Mouse (Mus musculus) midbrain, embryonic 13.5 days (tissue): Measurements from ENCODE around the gene Fcrls. TPM values are rescaled to one million over a fixed set of nuclear protein-coding genes. Genes with fewer than 3 reads are reported as not detected.

Experiments
- ATAC-seq: fragments of 200-750 bp; cut with Nextera tagmentation; 2 replicates; pipeline ENCODE4 v1.8.0; 2017; ENCODE audit warnings: mild to moderate bottlenecking, moderate TSS enrichment, moderate library complexity
- H3K27ac ChIP-seq: fragments of 300-500 bp; sonication (generic); 2 replicates; pipeline ENCODE4 v1.5.1; 2015; ENCODE audit warnings: inconsistent platforms, mild to moderate bottlenecking, moderate library complexity
- H3K27me3 ChIP-seq: fragments of 300-500 bp; sonication (generic); 2 replicates; pipeline ENCODE4 v1.6.1; 2015; ENCODE audit warnings: mild to moderate bottlenecking, inconsistent platforms
- H3K36me3 ChIP-seq: fragments of 300-500 bp; sonication (generic); 2 replicates; pipeline ENCODE4 v1.6.1; 2015; ENCODE audit warnings: mild to moderate bottlenecking, inconsistent platforms
- H3K4me1 ChIP-seq: fragments of 300-500 bp; sonication (generic); replicated peaks from 2 replicates; pipeline ENCODE4 v1.6.1; 2015; ENCODE audit warnings: inconsistent platforms
- H3K4me2 ChIP-seq: fragments of 300-500 bp; sonication (generic); replicated peaks from 2 replicates; pipeline ENCODE4 v1.6.1; 2015; ENCODE audit warnings: moderate library complexity, mild to moderate bottlenecking, inconsistent platforms
- H3K4me3 ChIP-seq: fragments of 300-500 bp; sonication (generic); replicated peaks from 2 replicates; pipeline ENCODE4 v1.5.1; 2015; ENCODE audit warnings: mild to moderate bottlenecking, inconsistent platforms
- H3K9ac ChIP-seq: fragments of 300-500 bp; sonication (generic); replicated peaks from 2 replicates; pipeline ENCODE4 v1.6.1; 2015; ENCODE audit warnings: mild to moderate bottlenecking, inconsistent platforms
- H3K9me3 ChIP-seq: fragments of 300-500 bp; sonication (generic); 2 replicates; pipeline ENCODE4 v1.6.1; 2016; ENCODE audit warnings: mild to moderate bottlenecking, inconsistent platforms
- WGBS: fragments of 180-500 bp; shearing (Covaris S2); methylation state at CpG from one replicate; pipeline ENCODE4 v1.1.7; 2015; 5-methylcytosine and 5-hydroxymethylcytosine counted together
- polyA plus RNA-seq: library from polyadenylated mRNA; unstranded; fragments of >200 nt; fragmentation: Nextera tagmentation; extraction: Ambion mirVana; gene quantifications from 2 replicates; pipeline ENCODE4 v1.2.1, GENCODE M21; 2015

The Fcrls gene
- polyA plus RNA-seq, result 7.2 and 8.1 TPM in 2 replicates

DNA sequence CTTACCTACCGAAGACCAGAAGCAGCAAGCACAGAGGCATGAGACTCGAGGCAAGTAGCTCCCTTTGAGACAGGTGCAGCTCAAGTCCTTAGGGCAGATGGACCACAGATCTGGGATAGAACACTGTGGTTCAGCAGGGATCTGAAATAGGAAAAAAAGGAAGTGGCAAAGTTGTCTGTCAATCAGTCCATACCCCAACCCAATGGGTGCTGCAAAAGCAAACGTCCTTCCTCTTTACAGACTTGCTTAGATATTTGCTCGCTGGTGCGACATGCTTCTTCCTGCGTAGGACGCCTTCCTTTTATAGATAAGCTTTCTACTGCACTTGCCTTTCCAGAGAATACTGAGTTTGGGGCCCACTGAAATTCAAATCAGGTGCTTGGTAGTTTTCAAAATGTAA is at the start of gene Fcrls:
Gene Fcrls, minus strand, starts transcription at position 303 of the 400 bp plus-strand sequence.
- Histone ChIP-seq H3K27ac (no peak within 1 kb of the TSS), H3K27me3 (no peaks in the 10 kb centered on the region), H3K9me3 (no peaks in the 10 kb centered on the region), H3K4me3 (no peak within 1 kb of the TSS), H3K4me2 (no peak within 1 kb of the TSS), H3K36me3 (no peaks in the 10 kb centered on the region), H3K4me1 (no peaks in the 10 kb centered on the region), H3K9ac (no peak within 1 kb of the TSS)
- no peak for ATAC-seq
- 91% methylated on average over 7 of the region's 7 CpGs for WGBS

DNA sequence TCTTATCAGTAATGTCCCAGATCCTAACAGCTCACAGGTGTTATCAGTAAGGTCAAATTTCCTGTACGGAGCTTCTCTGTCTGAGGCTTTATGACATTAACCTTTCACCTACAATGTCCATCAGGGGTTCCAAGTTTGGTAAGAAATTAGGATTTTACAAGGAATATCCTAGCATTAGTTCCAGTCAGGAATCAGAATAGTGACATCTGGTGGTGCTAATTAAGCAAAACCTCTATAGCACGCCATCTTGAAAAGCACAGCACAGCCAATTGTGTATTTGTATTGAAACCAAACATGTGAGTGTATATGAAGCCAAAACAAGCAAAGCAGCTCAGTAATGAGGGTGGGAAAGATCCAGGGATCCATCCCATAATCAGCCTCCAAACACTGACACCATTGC is 46.4 kb upstream of the Fcrls start:
- Histone ChIP-seq H3K4me1 (no peaks in the 10 kb centered on the region), H3K4me3 (no peak overlapping the region), H3K9me3 (no peaks in the 10 kb centered on the region), H3K9ac (no peak overlapping the region), H3K27ac (no peak overlapping the region), H3K27me3 (no peaks in the 10 kb centered on the region), H3K4me2 (no peak overlapping the region), H3K36me3 (no peaks in the 10 kb centered on the region)
- ATAC-seq, result no peak
- WGBS, result 84% methylated on average over 2 of the region's 2 CpGs

DNA sequence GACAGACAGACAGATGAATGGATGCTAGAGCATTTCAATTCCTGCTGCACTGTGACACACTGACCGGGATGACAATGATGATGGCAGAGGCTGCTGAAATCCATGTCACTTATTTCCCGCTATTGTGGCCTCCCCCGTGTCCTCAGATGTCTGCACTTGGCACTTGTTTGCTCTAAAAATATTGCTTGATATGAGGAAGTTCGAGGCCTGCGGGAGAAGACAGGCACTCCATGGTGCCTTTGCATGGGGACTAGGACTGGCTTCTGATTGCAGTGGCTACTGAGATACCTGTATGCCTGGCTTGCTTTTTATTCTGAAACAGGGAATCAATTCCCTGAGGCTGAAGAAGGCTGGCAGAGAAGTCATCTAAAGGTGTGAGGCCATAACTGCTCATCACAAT is 36.4 kb upstream of the Fcrls start:
- Histone ChIP-seq H3K27ac (no peak overlapping the region), H3K27me3 (no peaks in the 10 kb centered on the region), H3K36me3 (no peaks in the 10 kb centered on the region), H3K4me1 (no peaks in the 10 kb centered on the region), H3K4me2 (no peak overlapping the region), H3K4me3 (no peak overlapping the region), H3K9me3 (no peaks in the 10 kb centered on the region), H3K9ac (no peak overlapping the region)
- no peak for ATAC-seq
- 93% methylated on average over 5 of the region's 5 CpGs for WGBS

DNA sequence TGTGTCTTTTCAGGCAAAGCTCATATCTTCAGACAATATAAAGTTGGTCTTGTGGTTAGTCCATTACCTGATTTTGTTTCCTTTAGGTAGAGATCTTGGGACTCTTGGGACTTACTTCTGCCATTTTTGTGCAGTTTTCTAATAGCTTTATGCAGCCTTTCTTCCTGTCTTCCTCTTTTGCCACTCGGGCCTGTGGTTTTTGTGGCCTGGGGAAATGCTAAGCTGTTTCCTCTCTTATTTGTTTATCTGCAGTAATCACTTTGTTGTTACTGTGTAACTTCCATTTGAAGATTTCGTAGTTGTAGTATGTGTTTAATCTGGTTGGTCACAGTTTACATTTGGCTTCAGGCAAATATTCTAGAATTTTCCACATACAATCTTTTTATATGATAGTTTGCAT is 10.8 kb upstream of the Fcrls start:
- no peak overlapping the region for H3K9ac ChIP-seq
- no peaks in the 10 kb centered on the region for H3K4me1 ChIP-seq
- no peaks in the 10 kb centered on the region for H3K27me3 ChIP-seq
- no peak overlapping the region for H3K27ac ChIP-seq
- H3K9me3 ChIP-seq, result no peaks in the 10 kb centered on the region
- H3K4me3 ChIP-seq, result no peak overlapping the region
- no peak for ATAC-seq
- no peak overlapping the region for H3K4me2 ChIP-seq
- no peaks in the 10 kb centered on the region for H3K36me3 ChIP-seq
- 85% methylated on average over 2 of the region's 2 CpGs for WGBS

DNA sequence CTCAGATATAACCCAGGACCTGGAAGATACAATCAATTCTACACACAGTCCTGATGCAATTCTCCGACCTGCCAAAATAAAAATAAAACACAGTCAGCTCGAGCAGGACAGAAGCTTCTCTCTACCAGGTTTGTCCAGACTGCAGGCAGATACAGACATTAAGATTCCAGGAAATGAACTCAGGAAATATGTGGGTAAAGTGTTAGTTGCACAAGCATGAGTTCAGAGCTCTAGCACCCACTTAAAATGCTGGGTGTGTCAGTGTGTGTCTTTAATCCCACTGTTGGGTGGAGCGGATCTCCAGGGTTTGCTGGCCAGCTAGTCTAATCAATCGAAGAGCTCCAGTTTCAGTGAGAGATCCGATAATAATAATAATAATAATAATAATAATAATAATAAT is 3.0 kb upstream of the Fcrls start:
- Histone ChIP-seq H3K9ac (no peak overlapping the region), H3K9me3 (no peaks in the 10 kb centered on the region), H3K4me2 (no peak overlapping the region), H3K4me1 (no peaks in the 10 kb centered on the region), H3K4me3 (no peak overlapping the region), H3K36me3 (no peaks in the 10 kb centered on the region), H3K27me3 (no peaks in the 10 kb centered on the region), H3K27ac (no peak overlapping the region)
- WGBS, result 85% methylated on average over 5 of the region's 5 CpGs
- no peak for ATAC-seq

DNA sequence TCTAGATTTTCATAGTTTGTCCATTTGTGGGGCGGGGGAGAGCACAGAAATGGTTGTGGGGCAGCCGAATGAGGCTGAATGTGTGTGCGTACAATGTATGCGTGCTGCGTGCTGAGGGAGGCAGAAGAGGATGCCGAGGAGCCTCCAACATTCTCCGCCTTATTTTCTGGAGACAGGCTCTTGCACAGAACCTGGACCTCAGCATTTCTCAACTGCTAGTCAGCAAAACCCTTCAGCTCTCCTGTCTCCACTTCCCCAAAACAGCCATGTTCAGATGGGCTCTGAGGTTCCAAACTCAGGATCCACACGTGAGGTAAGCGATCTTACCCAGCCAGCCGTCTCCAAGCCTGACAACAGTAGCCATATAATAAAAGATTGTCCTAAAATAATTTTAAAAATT is 8.3 kb downstream of the Fcrls start:
- Histone ChIP-seq H3K9ac (no peak overlapping the region), H3K27me3 (no peaks in the 10 kb centered on the region), H3K4me1 (no peaks in the 10 kb centered on the region), H3K27ac (no peak overlapping the region), H3K4me3 (no peak overlapping the region), H3K36me3 (no peaks in the 10 kb centered on the region), H3K4me2 (no peak overlapping the region), H3K9me3 (no peaks in the 10 kb centered on the region)
- no peak for ATAC-seq
- 92% methylated on average over 10 of the region's 10 CpGs for WGBS

DNA sequence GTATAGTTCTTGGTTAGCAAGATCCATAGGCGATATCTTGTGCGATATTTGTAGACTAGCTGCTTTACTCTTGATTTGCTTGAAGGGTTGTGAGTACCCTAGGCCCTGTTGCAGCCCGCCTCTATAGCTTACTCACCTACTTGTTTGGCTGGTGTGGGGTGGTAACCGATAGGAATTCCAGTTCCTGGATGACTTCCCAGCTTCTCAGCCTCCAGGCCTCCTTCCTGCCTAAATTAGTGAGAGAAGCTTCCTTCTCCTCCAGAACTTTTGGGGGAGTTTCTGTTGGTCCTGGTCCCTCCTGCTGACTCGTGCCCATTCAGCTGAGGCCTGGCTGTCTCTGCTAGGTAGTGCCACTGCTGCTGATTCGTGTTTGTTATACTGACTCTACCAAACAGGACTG is 14.0 kb downstream of the Fcrls start:
- Histone ChIP-seq H3K4me2 (no peak overlapping the region), H3K9me3 (no peaks in the 10 kb centered on the region), H3K27ac (no peak overlapping the region), H3K36me3 (no peaks in the 10 kb centered on the region), H3K4me3 (no peak overlapping the region), H3K27me3 (no peaks in the 10 kb centered on the region), H3K9ac (no peak overlapping the region), H3K4me1 (no peaks in the 10 kb centered on the region)
- no peak for ATAC-seq
- 88% methylated on average over 6 of the region's 6 CpGs for WGBS

DNA sequence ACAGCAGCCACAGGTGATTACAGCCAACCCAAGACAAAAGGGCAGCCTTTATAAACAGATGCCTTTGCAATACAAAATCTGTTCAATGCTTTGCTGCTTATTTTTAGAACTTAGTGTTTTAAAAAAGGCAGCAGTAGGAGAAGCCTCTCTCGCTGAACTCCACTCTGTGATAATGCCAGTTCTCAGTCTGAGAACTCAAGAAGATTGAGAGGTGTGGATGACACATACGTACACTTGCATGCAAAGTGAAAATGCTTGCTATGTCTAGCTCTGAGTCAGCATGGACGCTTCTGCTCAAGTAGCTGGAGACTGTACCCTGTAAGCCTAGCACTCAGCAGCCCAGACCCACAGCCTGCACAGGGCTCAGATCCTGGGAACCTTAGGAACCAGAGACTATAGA is 16.2 kb downstream of the Fcrls start:
- Histone ChIP-seq H3K4me3 (no peak overlapping the region), H3K36me3 (no peaks in the 10 kb centered on the region), H3K4me2 (no peak overlapping the region), H3K4me1 (no peaks in the 10 kb centered on the region), H3K9me3 (no peaks in the 10 kb centered on the region), H3K9ac (no peak overlapping the region), H3K27me3 (no peaks in the 10 kb centered on the region), H3K27ac (no peak overlapping the region)
- WGBS, result 79% methylated on average over 3 of the region's 3 CpGs
- ATAC-seq, result no peak

DNA sequence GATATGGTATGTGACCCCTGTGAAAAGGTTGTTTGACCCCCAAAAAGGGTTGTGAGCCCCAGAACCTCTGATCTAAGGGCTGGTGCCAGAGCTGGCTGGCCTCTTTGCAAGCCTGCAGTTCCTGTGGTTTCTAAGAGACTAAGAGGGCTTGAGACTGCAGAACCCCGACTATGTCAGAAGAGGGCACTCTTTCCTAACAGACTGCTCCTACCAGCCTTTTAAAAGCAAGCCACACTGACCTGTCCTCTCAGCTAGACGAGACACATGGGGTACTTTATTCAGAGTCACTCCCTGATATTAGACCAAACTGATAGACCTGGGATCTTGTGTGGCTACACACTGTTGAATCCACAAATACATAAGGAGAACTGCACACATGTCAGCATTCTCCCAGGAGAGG is 19.9 kb downstream of the Fcrls start:
- H3K4me3 ChIP-seq, result no peak overlapping the region
- no peaks in the 10 kb centered on the region for H3K9me3 ChIP-seq
- no peaks in the 10 kb centered on the region for H3K36me3 ChIP-seq
- no peak overlapping the region for H3K27ac ChIP-seq
- 1% methylated on average over 2 of the region's 2 CpGs for WGBS
- H3K4me1 ChIP-seq, result no peaks in the 10 kb centered on the region
- H3K4me2 ChIP-seq, result no peak overlapping the region
- ATAC-seq, result no peak
- no peaks in the 10 kb centered on the region for H3K27me3 ChIP-seq
- H3K9ac ChIP-seq, result no peak overlapping the region

DNA sequence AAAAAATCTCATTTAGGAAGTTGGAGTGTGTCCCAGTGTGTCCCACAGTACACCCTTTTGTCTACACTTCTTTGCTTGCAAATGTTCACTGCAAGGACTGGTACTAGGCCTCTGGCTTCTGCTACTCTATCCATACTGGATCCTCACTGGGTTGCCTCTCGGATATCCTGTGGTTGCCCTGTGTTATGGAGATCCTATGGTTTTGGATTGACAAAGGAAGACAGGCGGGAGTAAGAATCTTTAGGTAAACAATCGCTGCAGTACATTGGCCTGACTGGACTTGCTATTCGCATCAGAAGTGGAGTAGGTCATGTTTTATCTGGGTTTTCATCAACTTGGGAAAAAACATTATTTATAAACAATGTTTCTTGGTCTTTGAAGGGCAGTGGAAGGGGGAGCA is 22.6 kb downstream of the Fcrls start:
- Histone ChIP-seq H3K27me3 (no peaks in the 10 kb centered on the region), H3K4me1 (no peaks in the 10 kb centered on the region), H3K4me3 (no peak overlapping the region), H3K9me3 (no peaks in the 10 kb centered on the region), H3K4me2 (no peak overlapping the region), H3K36me3 (no peaks in the 10 kb centered on the region), H3K27ac (no peak overlapping the region), H3K9ac (no peak overlapping the region)
- WGBS, result 72% methylated on average over 4 of the region's 4 CpGs
- no peak for ATAC-seq

DNA sequence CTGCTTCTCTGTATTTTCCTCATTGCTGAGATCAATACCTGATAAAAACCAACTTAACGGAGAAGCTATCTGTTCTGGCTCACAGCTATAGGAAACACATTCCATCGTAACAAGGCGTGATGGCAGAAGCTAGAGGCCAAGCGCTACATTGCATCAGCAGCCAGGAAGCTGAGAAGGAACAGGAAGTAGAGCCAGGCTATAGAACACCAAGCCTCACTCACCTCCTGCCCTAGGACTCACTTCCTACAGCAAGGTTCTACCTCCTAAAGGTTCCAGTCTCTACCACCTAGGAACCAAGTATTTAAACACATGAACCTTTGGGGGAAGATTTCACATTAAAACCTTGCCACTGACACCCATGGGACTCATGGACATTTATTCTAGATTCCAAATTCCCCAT is 39.9 kb downstream of the Fcrls start:
- ATAC-seq, result no peak
- H3K9ac ChIP-seq, result no peak overlapping the region
- H3K4me2 ChIP-seq, result no peak overlapping the region
- H3K9me3 ChIP-seq, result no peaks in the 10 kb centered on the region
- no peak overlapping the region for H3K27ac ChIP-seq
- H3K4me3 ChIP-seq, result no peak overlapping the region
- H3K27me3 ChIP-seq, result no peaks in the 10 kb centered on the region
- H3K36me3 ChIP-seq, result no peaks in the 10 kb centered on the region
- no peaks in the 10 kb centered on the region for H3K4me1 ChIP-seq
- 91% methylated on average over 4 of the region's 4 CpGs for WGBS

DNA sequence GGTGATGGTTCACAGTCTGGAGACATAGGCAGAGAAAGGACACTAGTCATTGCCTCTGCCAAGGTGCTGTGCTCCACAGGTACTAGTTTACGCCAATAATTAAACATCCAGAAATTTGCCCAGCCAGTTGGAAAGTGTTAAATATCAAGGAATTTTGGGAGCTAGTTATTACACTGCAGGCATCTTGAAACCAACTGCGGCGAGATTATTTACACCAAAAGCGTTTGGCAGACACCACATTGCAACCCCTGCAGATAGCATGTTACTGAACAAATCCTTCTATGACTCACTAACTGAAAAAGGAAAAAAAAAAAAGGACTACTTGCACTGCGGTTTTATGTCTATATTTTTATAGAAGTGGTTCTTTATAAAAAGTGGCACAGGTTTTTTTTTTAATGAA is 41.2 kb downstream of the Fcrls start:
- Histone ChIP-seq H3K4me3 (no peak overlapping the region), H3K9me3 (no peaks in the 10 kb centered on the region), H3K4me2 (no peak overlapping the region), H3K27ac (no peak overlapping the region), H3K27me3 (no peaks in the 10 kb centered on the region), H3K4me1 (no peaks in the 10 kb centered on the region), H3K36me3 (no peaks in the 10 kb centered on the region), H3K9ac (no peak overlapping the region)
- no peak for ATAC-seq
- WGBS, result 91% methylated on average over 5 of the region's 5 CpGs

DNA sequence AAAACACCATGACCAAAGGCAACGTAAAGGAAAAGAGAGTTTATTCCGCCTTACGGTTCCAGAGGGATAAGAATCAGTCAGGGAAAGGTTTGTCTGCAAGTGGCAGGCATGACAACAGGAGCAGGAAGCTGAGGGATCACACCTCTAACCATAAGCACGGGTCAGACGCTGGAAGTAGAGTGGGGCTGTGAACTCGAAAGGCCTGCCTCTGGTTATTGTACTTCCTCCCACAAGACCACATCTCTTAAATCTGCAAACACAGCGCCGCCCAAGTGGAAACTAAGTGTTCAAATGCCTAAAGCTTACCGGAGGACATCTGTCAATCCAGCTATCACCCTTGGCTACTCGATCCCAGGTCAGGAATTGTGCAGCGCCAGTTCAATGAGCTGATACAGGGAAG is 48.4 kb downstream of the Fcrls start:
- Histone ChIP-seq H3K4me1 (no peaks in the 10 kb centered on the region), H3K9ac (no peak overlapping the region), H3K27me3 (no peaks in the 10 kb centered on the region), H3K36me3 (no peaks in the 10 kb centered on the region), H3K27ac (no peak overlapping the region), H3K4me3 (no peak overlapping the region), H3K4me2 (no peak overlapping the region), H3K9me3 (no peaks in the 10 kb centered on the region)
- 77% methylated on average over 11 of the region's 11 CpGs for WGBS
- no peak for ATAC-seq
